Mouse (Mus musculus): ENCODE measurements around the gene Ier5l. TPM values are rescaled to one million over a fixed set of nuclear protein-coding genes. Genes with fewer than 3 reads are reported as not detected.
A peak's percentile ranks its signal among the peaks of the same experiment; 100 is the strongest.

The Ier5l gene
- total and polyA plus RNA-seq, 3 experiments, result 0.06 TPM; not detected in 2

- TF ChIP-seq MAZ (IDR thresholded peaks at IDR 0.05; ENCODE audit: low read depth, low read length) (peak; percentile 87), HCFC1 (IDR thresholded peaks at IDR 0.05; ENCODE audit: low read depth, low read length) (no peak), NELFE (IDR thresholded peaks at IDR 0.05; ENCODE audit: low read depth, low read length) (no peak), SIN3A (IDR thresholded peaks at IDR 0.05; ENCODE audit: low read length) (peak; percentile 14; the same call in 1 of the 2 replicates), RAD21 (IDR thresholded peaks at IDR 0.05; ENCODE audit: low read depth, low read length) (no peak), E2F4 (IDR thresholded peaks at IDR 0.05; ENCODE audit: borderline replicate concordance, low read depth, low read length) (no peak), KAT2A (conservative IDR thresholded peaks at IDR 0.05; ENCODE audit: low read depth, low read length) (no peak), SMC3 (IDR thresholded peaks at IDR 0.05; ENCODE audit: low read depth, low read length) (no peak), ZMIZ1 (IDR thresholded peaks at IDR 0.05; ENCODE audit: low read depth, low read length) (no peak), MYC (IDR thresholded peaks at IDR 0.05; ENCODE audit: low read depth, low read length) (no peak), MYB (IDR thresholded peaks at IDR 0.05; ENCODE audit: low read depth, low read length) (no peak), ELF1 (IDR thresholded peaks at IDR 0.05; ENCODE audit: low read depth, low read length) (no peak), TBP (IDR thresholded peaks at IDR 0.05; ENCODE audit: low read depth, low read length) (no peak), MEF2A (IDR thresholded peaks at IDR 0.05; ENCODE audit: extremely low read depth, insufficient replicate concordance, low read depth, low read length, poor library complexity, severe bottlenecking) (no peak), MAX (IDR thresholded peaks at IDR 0.05; ENCODE audit: low read length) (0 out of 2 replicates have a peak, but pooled peaks have one; percentile 32), EP300 (IDR thresholded peaks at IDR 0.05; ENCODE audit: low read depth in 1 of 2, low read length in 2 of 2) (no peak), CHD2 (IDR thresholded peaks at IDR 0.05; ENCODE audit: low read length) (no peak), RCOR1 (IDR thresholded peaks at IDR 0.05; ENCODE audit: low read depth, low read length) (no peak), NRF1 (IDR thresholded peaks at IDR 0.05; ENCODE audit: insufficient read depth, low read depth, low read length, poor library complexity, severe bottlenecking) (no peak), POLR2AphosphoS2 (IDR thresholded peaks at IDR 0.05; ENCODE audit: low read length) (no peak), JUND (IDR thresholded peaks at IDR 0.05; ENCODE audit: low read depth, low read length) (no peak), TCF12 (IDR thresholded peaks at IDR 0.05; ENCODE audit: low read depth, low read length) (no peak)
Measured at GRCm38 (mm10) chr2:30470143-30470946, 3.7 kb downstream of the Ier5l start (continued).

- Histone ChIP-seq H3K4me3 (ENCODE audit: control insufficient read depth in 1 of 2, insufficient read depth in 1 of 2, low read depth in 2 of 2, low read length in 2 of 2) (peak overlapping the region; percentile 68 to 81), H3K4me1 (ENCODE audit: control insufficient read depth in 1 of 2, insufficient read depth in 2 of 2, low read length in 2 of 2) (peaks cover 0 to 12% of the 10 kb centered on the region in 2 experiments; a peak in 3 of 4 replicates), H3K27me3 (ENCODE audit: control insufficient read depth in 1 of 2, insufficient read depth in 2 of 2, low read length in 2 of 2) (no peaks in the 10 kb centered on the region), H3K79me2 (ENCODE audit: control insufficient read depth, insufficient read depth, low read length, poor library complexity) (no peaks in the 10 kb centered on the region), H3K27ac (ENCODE audit: control insufficient read depth, low read depth, low read length) (no peak overlapping the region), H3K9me3 (replicated peaks; ENCODE audit: insufficient read depth, low read length) (no peaks in the 10 kb centered on the region), H3K36me3 (ENCODE audit: control insufficient read depth in 1 of 2, insufficient read depth in 2 of 2, low read length in 2 of 2) (peaks cover 0 to 5% of the 10 kb centered on the region in 2 experiments; a peak in 2 of 4 replicates), H3K9ac (ENCODE audit: control insufficient read depth, low read depth, low read length, poor library complexity, severe bottlenecking) (peak overlapping the region; percentile 57)
- TF ChIP-seq CTCF (IDR thresholded peaks at IDR 0.05 in 2 of 3, conservative IDR thresholded peaks at IDR 0.05 in 1 of 3; ENCODE audit: control insufficient read depth in 1 of 3, insufficient read depth in 1 of 3, low read depth in 2 of 3, low read length in 3 of 3, poor library complexity in 1 of 3, severe bottlenecking in 1 of 3) (peak; percentile 64 to 89 (median 74)), POLR2AphosphoS2 (IDR thresholded peaks at IDR 0.05; ENCODE audit: low read length) (no peak), ZC3H11A (IDR thresholded peaks at IDR 0.05; ENCODE audit: low read depth, low read length) (peak; percentile 56), SMC3 (IDR thresholded peaks at IDR 0.05; ENCODE audit: low read depth, low read length) (peak; percentile 67), ZNF384 (IDR thresholded peaks at IDR 0.05; ENCODE audit: low read depth, low read length) (no peak), RAD21 (IDR thresholded peaks at IDR 0.05; ENCODE audit: low read depth, low read length) (peak; percentile 65), KAT2A (conservative IDR thresholded peaks at IDR 0.05; ENCODE audit: low read depth, low read length) (no peak)
- peak; percentile 83 for DNase-seq (ENCODE audit: low read depth, low spot score)
Measured at GRCm38 (mm10) chr2:30469796-30470142, 4.2 kb downstream of the Ier5l start.
